10 mouse cellular contexts compared by ENCODE assay signal in the genomic region with DNA sequence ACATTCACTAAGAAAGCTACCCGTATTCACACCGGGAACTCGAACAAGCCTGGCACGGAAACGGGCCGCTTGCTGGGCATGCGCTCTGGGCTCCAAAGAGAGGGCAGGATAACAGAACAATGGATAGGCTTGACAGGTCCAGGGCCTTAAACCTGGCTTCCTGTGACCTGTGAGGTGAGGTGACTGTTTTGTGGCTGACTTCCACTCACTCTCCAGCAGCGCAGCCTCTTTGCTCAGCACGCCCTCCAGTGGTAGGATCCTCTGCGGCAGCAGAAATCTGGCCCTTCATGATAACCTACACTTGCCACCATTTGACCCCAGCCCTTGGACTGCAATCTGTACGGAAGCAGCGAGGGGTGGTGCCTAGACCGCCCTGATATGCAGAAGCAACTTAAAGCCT. TPM values are rescaled to one million over a fixed set of nuclear protein-coding genes. Genes with fewer than 3 reads are reported as not detected.
DNase-seq lines count a peak whose midpoint lies in the region; ATAC-seq and TF ChIP-seq lines count a peak whose summit lies in the region.
"Had no signal": no experiment of that assay in that cellular context is flagged by ENCODE, and none has a peak within 500 bp of the region (broad histone marks: within the 10 kb centered on the region; RNA-seq: fewer than 3 reads in every experiment).

No protein-coding gene starts in this region.

- 0 out of 2 replicates have a peak, but pooled peaks have one; percentile 29 for ATAC-seq in common myeloid progenitor, adult 5-6 weeks (replicated peaks; ENCODE audit: low read depth, poor library complexity, severe bottlenecking)
- ATAC-seq in hindbrain, embryonic 16.5 days = no peak
- no peak for ATAC-seq in midbrain, embryonic 14.5 days (ENCODE audit: low FRiP score, low TSS enrichment)
- no peak for ATAC-seq in erythroblast, adult 5-6 weeks (replicated peaks; ENCODE audit: low FRiP score, poor library complexity, severe bottlenecking)

- H3K4me2 ChIP-seq in hindbrain, embryonic 16.5 days (ENCODE audit: low read length) = 0 out of 2 replicates have a peak overlapping the region, but pooled peaks have one; percentile 10
- H3K4me2 ChIP-seq in midbrain, embryonic 14.5 days (ENCODE audit: low read length) = no peak overlapping the region
- H3K4me2 ChIP-seq: heart, embryonic 13.5 days had no signal

- H3K36me3 ChIP-seq in liver, adult 2 months (ENCODE audit: control insufficient read depth, insufficient read depth, low read length) = no peaks in the 10 kb centered on the region
- no peaks in the 10 kb centered on the region for H3K36me3 ChIP-seq in hindbrain, embryonic 16.5 days (ENCODE audit: control insufficient read depth, insufficient read depth, low read length)
- H3K36me3 ChIP-seq in midbrain, embryonic 14.5 days (ENCODE audit: control insufficient read depth, insufficient read depth, low read length) = no peaks in the 10 kb centered on the region
- H3K36me3 ChIP-seq: heart, embryonic 13.5 days had no signal

- TF ChIP-seq POLR2A in liver, adult 2 months (IDR thresholded peaks at IDR 0.05; ENCODE audit: extremely low read depth, insufficient read depth, low read length) = no peak

- no peak overlapping the region for H3K4me3 ChIP-seq in liver, adult 2 months (ENCODE audit: insufficient read depth, low read depth, low read length)
- H3K4me3 ChIP-seq in hindbrain, embryonic 16.5 days (ENCODE audit: low read length) = no peak overlapping the region
- H3K4me3 ChIP-seq in midbrain, embryonic 14.5 days (replicated peaks; ENCODE audit: low read depth, low read length) = no peak overlapping the region
- H3K4me3 ChIP-seq: heart, embryonic 13.5 days had no signal

- H3K79me2 ChIP-seq in liver, adult 2 months (ENCODE audit: control insufficient read depth, insufficient read depth, low read length) = no peaks in the 10 kb centered on the region

- no peak overlapping the region for H3K9ac ChIP-seq in liver, adult 2 months (ENCODE audit: low read depth, low read length)
- no peak overlapping the region for H3K9ac ChIP-seq in hindbrain, embryonic 16.5 days (ENCODE audit: low read depth, low read length)
- no peak overlapping the region for H3K9ac ChIP-seq in midbrain, embryonic 14.5 days (replicated peaks; ENCODE audit: low read length)
- H3K9ac ChIP-seq: heart, embryonic 13.5 days had no signal

- TF ChIP-seq CTCF in liver, adult 2 months (IDR thresholded peaks at IDR 0.05; ENCODE audit: low read depth, low read length) = peak; percentile 74

- WGBS in liver, adult 2 months = 24% methylated on average over 13 of the region's 13 CpGs
- WGBS in hindbrain, embryonic 16.5 days = 27% methylated on average over 13 of the region's 13 CpGs
- 27% methylated on average over 13 of the region's 13 CpGs for WGBS in midbrain, embryonic 14.5 days

- no peaks in the 10 kb centered on the region for H3K27me3 ChIP-seq in liver, adult 2 months (ENCODE audit: control insufficient read depth, insufficient read depth, low read length)
- peaks cover 2% of the 10 kb centered on the region; the same call in 1 of the 2 replicates for H3K27me3 ChIP-seq in hindbrain, embryonic 16.5 days (replicated peaks; ENCODE audit: control insufficient read depth, insufficient read depth, low read length)
- H3K27me3 ChIP-seq in midbrain, embryonic 14.5 days (ENCODE audit: control insufficient read depth, insufficient read depth, low read length) = no peaks in the 10 kb centered on the region

- H3K4me1 ChIP-seq in liver, adult 2 months (ENCODE audit: control insufficient read depth, insufficient read depth, low read length) = no peaks in the 10 kb centered on the region
- H3K4me1 ChIP-seq in hindbrain, embryonic 16.5 days (ENCODE audit: control insufficient read depth, insufficient read depth, low read depth, low read length) = no peaks in the 10 kb centered on the region
- H3K4me1 ChIP-seq in midbrain, embryonic 14.5 days (ENCODE audit: control insufficient read depth, insufficient read depth, low read length) = no peaks in the 10 kb centered on the region
- H3K4me1 ChIP-seq: heart, embryonic 13.5 days had no signal

- H3K27ac ChIP-seq in liver, adult 2 months (replicated peaks; ENCODE audit: insufficient read depth, low read depth, low read length) = no peak overlapping the region
- no peak overlapping the region for H3K27ac ChIP-seq in hindbrain, embryonic 16.5 days (ENCODE audit: low read depth, low read length)
- no peak overlapping the region for H3K27ac ChIP-seq in midbrain, embryonic 14.5 days (replicated peaks; ENCODE audit: low read depth, low read length)
- H3K27ac ChIP-seq: heart, embryonic 13.5 days had no signal

- DNase-seq in liver, adult 2 months (ENCODE audit: extremely low read depth, low read depth, low spot score) = no peak
- DNase-seq in liver = no peak
- DNase-seq in midbrain, embryonic 14.5 days = peak; percentile 39
- no peak for DNase-seq in frontal cortex, postnatal 10 days (ENCODE audit: low spot score in 2 of 2)
- DNase-seq: thymus, postnatal 36 days had no signal

- no peaks in the 10 kb centered on the region for H3K9me3 ChIP-seq in hindbrain, embryonic 16.5 days (ENCODE audit: control insufficient read depth, low read length)
- H3K9me3 ChIP-seq in midbrain, embryonic 14.5 days (ENCODE audit: control insufficient read depth, low read length) = no peaks in the 10 kb centered on the region

RNA-seq across cellular contexts. Expression of gene Cfap65, which starts 19.7 kb away (rescaled TPM):
- not detected in 2 replicates for total RNA-seq in liver, adult 2 months (2014; rRNA removed)
- not detected in 2 replicates for polyA plus RNA-seq in liver, adult 2 months (2012; rRNA removed)
- total RNA-seq in common myeloid progenitor, adult 5-6 weeks (2017) = not detected in 2 replicates
- polyA plus RNA-seq in hindbrain, embryonic 16.5 days (2015; fragmentation: Nextera tagmentation; extraction: Ambion mirVana) = 1.1 and 1.6 TPM in 2 replicates
- polyA plus RNA-seq in midbrain, embryonic 14.5 days (2014; fragmentation: Nextera tagmentation; extraction: Ambion mirVana) = 0.13 and 0.34 TPM in 2 replicates
- not detected in 2 replicates for total RNA-seq in erythroblast, adult 5-6 weeks (2015; ENCODE audit: low replicate concordance)
- not detected in 2 replicates for total RNA-seq in erythroblast, adult 5-6 weeks (2017; ENCODE audit: low replicate concordance)
- polyA plus RNA-seq: embryonic facial prominence, embryonic 11.5 days; heart, embryonic 13.5 days had no signal

RNA-seq across cellular contexts. Expression of gene Cryba2, which starts 22.8 kb away (rescaled TPM):
- not detected in 2 replicates for total RNA-seq in liver, adult 2 months (2014; rRNA removed)
- not detected in 2 replicates for polyA plus RNA-seq in liver, adult 2 months (2012; rRNA removed)
- total RNA-seq in common myeloid progenitor, adult 5-6 weeks (2017) = not detected in 2 replicates
- 1.4 and 2.1 TPM in 2 replicates for polyA plus RNA-seq in hindbrain, embryonic 16.5 days (2015; fragmentation: Nextera tagmentation; extraction: Ambion mirVana)
- polyA plus RNA-seq in midbrain, embryonic 14.5 days (2014; fragmentation: Nextera tagmentation; extraction: Ambion mirVana) = 0.77 TPM in 1 of 2 replicates, not detected in the other
- not detected in 2 replicates for total RNA-seq in erythroblast, adult 5-6 weeks (2015; ENCODE audit: low replicate concordance)
- not detected in 2 replicates for total RNA-seq in erythroblast, adult 5-6 weeks (2017; ENCODE audit: low replicate concordance)
- polyA plus RNA-seq: heart, embryonic 13.5 days had no signal

RNA-seq across cellular contexts. Expression of gene Fev, which starts 30.5 kb away (rescaled TPM):
- total RNA-seq in liver, adult 2 months (2014; rRNA removed) = not detected in 2 replicates
- not detected in 2 replicates for polyA plus RNA-seq in liver, adult 2 months (2012; rRNA removed)
- total RNA-seq in common myeloid progenitor, adult 5-6 weeks (2017) = not detected in 2 replicates
- 2.9 and 3.3 TPM in 2 replicates for polyA plus RNA-seq in hindbrain, embryonic 16.5 days (2015; fragmentation: Nextera tagmentation; extraction: Ambion mirVana)
- 3.0 and 3.3 TPM in 2 replicates for polyA plus RNA-seq in midbrain, embryonic 14.5 days (2014; fragmentation: Nextera tagmentation; extraction: Ambion mirVana)
- not detected in 2 replicates for total RNA-seq in erythroblast, adult 5-6 weeks (2015; ENCODE audit: low replicate concordance)
- not detected in 2 replicates for total RNA-seq in erythroblast, adult 5-6 weeks (2017; ENCODE audit: low replicate concordance)

RNA-seq across cellular contexts. Expression of gene Ihh, which starts 35.8 kb away (rescaled TPM):
- total RNA-seq in liver, adult 2 months (2014; rRNA removed) = 0.55 and 0.87 TPM in 2 replicates
- polyA plus RNA-seq in liver, adult 2 months (2012; rRNA removed) = 1.4 and 3.5 TPM in 2 replicates
- not detected in 2 replicates for total RNA-seq in common myeloid progenitor, adult 5-6 weeks (2017)
- 0.25 and 0.30 TPM in 2 replicates for polyA plus RNA-seq in hindbrain, embryonic 16.5 days (2015; fragmentation: Nextera tagmentation; extraction: Ambion mirVana)
- 0.16 TPM in 1 of 2 replicates, not detected in the other for polyA plus RNA-seq in midbrain, embryonic 14.5 days (2014; fragmentation: Nextera tagmentation; extraction: Ambion mirVana)
- not detected in 2 replicates for total RNA-seq in erythroblast, adult 5-6 weeks (2015; ENCODE audit: low replicate concordance)
- total RNA-seq in erythroblast, adult 5-6 weeks (2017; ENCODE audit: low replicate concordance) = 0.28 TPM in 1 of 2 replicates, not detected in the other
- polyA plus RNA-seq: embryonic facial prominence, embryonic 11.5 days had no signal
